Mouse (Mus musculus) testis, adult 2 months (tissue): Measurements from ENCODE around the gene Snx29. TPM values are rescaled to one million over a fixed set of nuclear protein-coding genes. Genes with fewer than 3 reads are reported as not detected.

Experiments used
- H3K27ac ChIP-seq: fragments of 200-500 bp; 2 replicates; pipeline ENCODE4 v1.5.1; 2012; ENCODE audit warnings: low read depth, low read length; ENCODE audit not compliant: control insufficient read depth, insufficient read depth
- H3K27me3 ChIP-seq: fragments of 200-500 bp; 2 replicates; pipeline ENCODE4 v1.6.1; 2012; ENCODE audit warnings: mild to moderate bottlenecking, low read length, moderate library complexity; ENCODE audit not compliant: control insufficient read depth, insufficient read depth
- H3K36me3 ChIP-seq: fragments of 200-500 bp; 2 replicates; pipeline ENCODE4 v1.6.1; 2012; ENCODE audit warnings: mild to moderate bottlenecking, low read length; ENCODE audit not compliant: control insufficient read depth, insufficient read depth
- H3K4me1 ChIP-seq: fragments of 200-500 bp; 2 replicates; pipeline ENCODE4 v1.6.1; 2012; ENCODE audit warnings: low read length; ENCODE audit not compliant: control insufficient read depth, insufficient read depth
- H3K4me3 ChIP-seq: fragments of 200-500 bp; 2 replicates; pipeline ENCODE4 v1.5.1; 2012; ENCODE audit warnings: low read depth, mild to moderate bottlenecking, low read length, moderate library complexity, mixed read lengths; ENCODE audit not compliant: control insufficient read depth
- CTCF ChIP-seq: fragments of 200-500 bp; IDR thresholded peaks from 2 replicates; pipeline ENCODE4 v1.5.1; 2012; ENCODE audit warnings: low read depth, mild to moderate bottlenecking, inconsistent platforms, low read length, moderate library complexity; ENCODE audit not compliant: control insufficient read depth, insufficient read depth, insufficient replicate concordance
- POLR2A ChIP-seq: fragments of 200-500 bp; IDR thresholded peaks from 2 replicates; pipeline ENCODE4 v1.6.1; 2012; ENCODE audit warnings: low read depth, mild to moderate bottlenecking, inconsistent platforms, low read length, moderate library complexity; ENCODE audit not compliant: control insufficient read depth
- polyA plus RNA-seq: library from polyadenylated mRNA; depleted of rRNA; stranded (reverse); fragments of >200 nt; gene quantifications from 2 replicates; pipeline ENCODE4 v1.2.3, GENCODE M21; 2012

Snx29 gene
- polyA plus RNA-seq, 1 experiment = 6.1 TPM

- H3K4me3 ChIP-seq = no peak overlapping the region
- TF ChIP-seq CTCF (no peak), POLR2A (no peak)
- no peaks in the 10 kb centered on the region; the same call in 1 of the 2 replicates for H3K4me1 ChIP-seq
- H3K27me3 ChIP-seq = no peaks in the 10 kb centered on the region
- H3K27ac ChIP-seq = 0 out of 2 replicates have a peak overlapping the region, but pooled peaks have one; percentile 52
- no peaks in the 10 kb centered on the region for H3K36me3 ChIP-seq
Observed at GRCm38 (mm10) chr16:11384361-11384760, 61.7 kb downstream of the Snx29 start.

DNA sequence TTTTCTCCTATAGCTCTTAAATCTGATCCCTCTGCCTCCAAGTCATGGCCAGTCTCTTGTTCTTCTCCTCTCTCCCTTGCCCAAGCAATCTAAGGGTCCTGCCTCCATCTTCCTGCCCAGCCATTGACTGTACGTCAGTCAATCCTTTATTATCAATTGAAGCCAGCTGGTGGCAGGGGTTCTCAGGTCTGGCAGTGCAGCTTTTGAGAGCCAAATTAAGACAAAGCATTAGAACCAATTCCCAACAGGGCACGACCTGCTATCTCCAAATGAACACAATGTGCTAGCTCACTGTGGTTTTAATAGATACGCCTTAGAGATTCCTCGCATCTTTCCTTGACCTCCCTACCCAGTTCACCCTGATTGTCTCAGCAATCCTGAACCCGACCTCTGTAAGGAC, 62.4 kb downstream of the Snx29 start:
- TF ChIP-seq POLR2A = no peak
- TF ChIP-seq CTCF = no peak
- Histone ChIP-seq H3K27ac (peak overlapping the region; percentile 41; the same call in 1 of the 2 replicates), H3K4me3 (no peak overlapping the region), H3K36me3 (no peaks in the 10 kb centered on the region), H3K27me3 (no peaks in the 10 kb centered on the region), H3K4me1 (no peaks in the 10 kb centered on the region; the same call in 1 of the 2 replicates)

- H3K27me3 ChIP-seq = no peaks in the 10 kb centered on the region
- no peaks in the 10 kb centered on the region; the same call in 1 of the 2 replicates for H3K4me1 ChIP-seq
- no peaks in the 10 kb centered on the region for H3K36me3 ChIP-seq
- no peak overlapping the region for H3K4me3 ChIP-seq
- TF ChIP-seq CTCF = no peak
- no peak for TF ChIP-seq POLR2A
- no peak overlapping the region for H3K27ac ChIP-seq
Observed at GRCm38 (mm10) chr16:11385798-11386197, 63.1 kb downstream of the Snx29 start.

DNA sequence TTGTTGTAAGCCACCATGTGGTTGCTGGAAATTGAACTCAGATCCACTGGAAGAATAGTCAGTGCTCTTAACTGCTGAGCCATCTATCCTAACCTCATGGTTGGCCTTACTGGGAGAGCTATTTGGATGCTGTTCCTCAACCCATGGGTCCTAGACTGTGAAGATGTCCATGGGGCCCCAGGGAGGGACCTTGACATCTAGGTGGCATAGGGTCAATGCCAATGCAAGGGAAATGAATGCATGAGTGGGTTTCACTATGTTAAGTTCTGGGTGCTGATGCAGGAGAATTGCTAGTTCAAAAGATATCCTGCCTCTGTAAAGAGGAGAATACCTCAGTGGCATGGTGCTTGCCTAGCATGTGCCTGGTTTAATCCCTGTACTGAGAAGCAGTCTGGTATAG, 63.5 kb downstream of the Snx29 start:
- H3K27ac ChIP-seq = 0 out of 2 replicates have a peak overlapping the region, but pooled peaks have one; percentile 12

DNA sequence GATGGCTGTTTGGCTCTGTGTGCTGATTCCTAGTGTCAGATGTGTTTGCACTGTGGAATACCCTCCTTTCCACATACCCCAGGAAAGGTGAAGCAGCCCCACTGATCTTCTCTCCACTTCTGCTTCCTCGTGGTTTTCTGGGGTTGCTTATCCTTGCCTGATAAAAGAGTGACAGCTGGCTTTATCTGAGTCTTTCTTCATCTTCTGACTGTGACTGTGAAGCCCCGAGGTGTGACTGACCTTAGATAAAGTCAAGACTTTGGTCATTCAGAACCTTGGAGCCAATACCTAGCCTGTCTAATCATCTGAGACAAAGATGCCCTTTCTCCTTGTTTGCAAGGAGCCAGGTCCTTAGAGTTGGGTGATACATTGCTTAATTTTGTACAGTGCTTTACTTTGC, 65.4 kb downstream of the Snx29 start:
- no peak overlapping the region for H3K27ac ChIP-seq
- no peaks in the 10 kb centered on the region; the same call in 1 of the 2 replicates for H3K4me1 ChIP-seq
- H3K36me3 ChIP-seq = no peaks in the 10 kb centered on the region
- no peak for TF ChIP-seq POLR2A
- no peak for TF ChIP-seq CTCF
- H3K27me3 ChIP-seq = no peaks in the 10 kb centered on the region
- no peak overlapping the region for H3K4me3 ChIP-seq

More for the DNA sequence above, 63.5 kb downstream of the Snx29 start:
- TF ChIP-seq POLR2A (no peak), CTCF (no peak)
- no peaks in the 10 kb centered on the region; the same call in 1 of the 2 replicates for H3K4me1 ChIP-seq
- no peak overlapping the region for H3K4me3 ChIP-seq
- no peaks in the 10 kb centered on the region for H3K36me3 ChIP-seq
- H3K27me3 ChIP-seq = no peaks in the 10 kb centered on the region

DNA sequence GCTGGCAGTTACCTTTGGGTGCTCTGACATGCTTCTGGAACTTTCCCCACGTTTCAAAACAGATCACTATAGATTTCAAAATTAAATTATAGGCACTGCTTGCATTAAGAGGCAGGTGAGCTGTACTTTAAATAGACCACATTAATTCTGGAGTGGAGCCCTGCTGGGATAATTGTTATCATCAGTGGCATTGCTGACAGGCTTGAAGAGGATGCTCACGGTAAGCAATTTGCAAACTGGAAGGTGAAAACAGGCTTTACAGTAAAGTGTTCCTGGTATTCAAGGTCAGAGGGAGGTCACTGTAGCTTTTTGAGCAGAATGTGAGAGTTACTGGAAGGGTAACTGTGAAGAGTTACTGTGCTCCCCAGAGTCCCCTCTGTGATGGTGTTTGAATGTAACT, 66.6 kb downstream of the Snx29 start:
- TF ChIP-seq CTCF (no peak), POLR2A (no peak)
- Histone ChIP-seq H3K4me1 (no peaks in the 10 kb centered on the region; the same call in 1 of the 2 replicates), H3K27ac (no peak overlapping the region), H3K36me3 (no peaks in the 10 kb centered on the region), H3K27me3 (no peaks in the 10 kb centered on the region), H3K4me3 (no peak overlapping the region)

GRCm38 (mm10) chr16:11396570-11396969, 73.9 kb downstream of the Snx29 start:
- Histone ChIP-seq H3K4me3 (no peak overlapping the region), H3K36me3 (no peaks in the 10 kb centered on the region), H3K27me3 (no peaks in the 10 kb centered on the region), H3K4me1 (no peaks in the 10 kb centered on the region), H3K27ac (no peak overlapping the region)
- no peak for TF ChIP-seq POLR2A
- TF ChIP-seq CTCF = no peak
